Mouse (Mus musculus): ENCODE results near the gene Xpnpep3.

Xpnpep3 gene

DNA sequence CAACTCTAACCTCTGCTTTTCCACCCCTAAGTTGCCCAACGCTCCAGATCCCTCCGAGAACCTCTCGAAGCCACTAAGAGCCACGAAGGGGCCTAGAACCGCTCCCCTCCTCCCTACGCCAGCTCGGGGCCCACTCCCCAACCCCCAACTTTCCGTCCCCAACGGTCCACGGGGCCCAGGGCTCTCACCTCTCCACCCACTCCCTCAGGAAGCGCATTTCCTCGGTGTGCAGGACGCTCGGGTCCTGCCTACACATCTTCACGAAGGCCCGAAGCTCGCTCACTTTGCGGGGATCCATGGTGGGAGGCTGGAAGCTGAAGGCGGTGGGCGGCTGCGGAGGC, 671 bp upstream of the Xpnpep3 start:
- no peak for DNase-seq (ENCODE audit: low spot score in 2 of 2)

DNA sequence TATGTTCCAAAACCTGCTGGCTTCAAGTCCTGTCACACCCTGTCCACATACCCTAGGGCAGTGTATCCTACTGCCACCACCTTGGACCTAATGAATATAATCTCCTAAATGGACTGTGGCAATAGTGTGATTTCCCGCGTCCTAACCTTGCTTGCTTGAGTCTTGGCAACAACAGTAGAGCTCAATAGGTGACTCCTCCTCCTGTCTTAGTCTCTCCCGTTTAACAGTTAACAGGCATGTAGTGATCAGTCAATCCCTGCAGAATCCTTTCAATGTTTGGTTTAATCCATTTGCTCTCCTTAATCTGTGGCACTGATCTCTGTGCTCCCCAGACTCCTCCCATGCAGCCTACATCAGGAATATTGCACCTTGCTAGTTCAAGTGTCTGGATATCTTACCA, 5.1 kb downstream of the Xpnpep3 start:
- DNase-seq (ENCODE audit: low spot score in 2 of 2) = no peak

DNA sequence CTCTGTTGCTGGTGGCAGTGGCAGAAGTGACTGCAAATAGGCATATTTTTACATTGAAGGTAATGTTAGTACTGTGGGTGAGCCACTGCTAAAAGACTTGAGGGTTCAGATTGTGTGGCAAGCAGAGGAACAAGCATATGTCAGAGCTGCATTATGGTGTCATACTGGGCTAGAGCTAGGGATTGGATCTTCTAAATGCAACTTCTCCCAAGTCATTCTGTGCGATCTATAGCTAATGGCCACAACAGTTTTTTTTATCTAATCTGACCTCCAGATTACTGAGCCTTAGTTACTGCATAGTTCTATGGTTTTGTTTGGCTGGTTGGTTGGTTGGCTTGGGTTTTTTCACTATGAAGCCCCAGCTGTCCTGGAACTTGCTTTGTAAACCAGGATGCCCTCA, 8.3 kb downstream of the Xpnpep3 start, which contains the start of gene Dnajb7:
Gene Dnajb7 (minus strand): TSS at position 101 of the 400 bp plus-strand sequence.
- DNase-seq (ENCODE audit: low spot score in 2 of 2) = no peak

DNA sequence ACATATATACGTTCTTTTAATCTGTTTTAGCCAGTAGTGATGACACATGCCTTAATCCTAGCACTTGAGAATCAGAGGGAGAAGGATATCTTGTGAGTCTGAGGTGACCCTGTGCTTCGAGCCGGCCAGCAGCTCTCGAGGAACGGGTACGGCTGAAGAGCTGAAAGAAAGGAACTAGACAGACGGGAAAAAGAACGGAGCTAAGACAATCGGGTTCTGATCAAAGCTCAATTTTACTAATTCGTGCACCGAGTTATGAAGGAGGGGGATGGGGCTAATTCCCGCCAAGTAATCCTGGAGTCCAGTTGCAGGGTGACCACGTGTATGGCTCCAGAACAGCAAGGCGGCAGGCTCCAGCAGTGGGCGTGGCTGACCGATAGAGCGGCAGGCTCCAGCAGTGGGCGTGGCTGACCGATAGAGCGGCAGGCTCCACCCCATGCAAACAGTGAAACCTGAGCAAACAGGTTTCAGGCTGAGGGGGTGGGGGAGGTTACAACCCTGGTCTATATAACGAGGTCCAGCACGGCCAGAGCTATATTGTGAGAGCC, 16.9 kb downstream of the Xpnpep3 start:
- peak; percentile 54 to 58 for DNase-seq (ENCODE audit: low spot score in 2 of 2)

DNA sequence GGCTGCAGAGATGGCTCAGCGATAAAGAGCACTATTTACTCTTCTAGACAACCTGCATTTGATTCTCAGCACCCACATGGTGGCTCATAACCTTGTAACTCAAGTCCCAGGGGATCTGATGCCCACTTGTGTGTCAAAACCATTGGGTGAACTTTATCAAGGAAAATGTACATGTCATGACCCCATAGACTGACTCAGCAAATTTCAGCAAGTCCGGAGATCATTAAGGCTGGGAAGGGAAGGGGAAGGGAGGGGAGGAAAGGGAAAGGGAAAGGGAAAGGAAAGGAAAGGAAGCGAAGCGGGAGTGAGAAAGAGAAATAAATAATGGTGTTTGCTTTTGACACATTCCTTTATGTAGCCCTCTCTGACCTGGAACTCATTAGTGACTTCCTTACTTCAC, 18.1 kb downstream of the Xpnpep3 start:
- DNase-seq (ENCODE audit: low spot score in 2 of 2) = no peak

DNA sequence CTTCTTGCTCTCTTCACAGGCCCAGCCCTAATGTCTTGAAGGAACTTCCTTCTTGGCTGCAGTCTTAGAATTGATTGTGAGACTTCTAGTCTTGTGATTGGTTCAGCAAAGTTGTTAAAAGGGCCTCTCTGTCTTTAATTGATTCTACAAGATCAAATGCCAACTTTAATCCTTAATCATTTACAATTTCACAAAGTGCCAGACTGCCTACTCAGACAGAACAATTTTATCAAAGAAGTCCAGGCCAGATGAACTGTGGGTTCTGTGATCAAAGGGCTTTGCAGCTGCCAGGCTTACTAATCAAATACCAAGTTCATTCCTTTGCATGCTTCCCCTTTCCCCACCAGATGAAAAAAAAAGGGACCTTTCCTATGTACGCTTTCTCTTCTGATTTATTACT, 21.5 kb downstream of the Xpnpep3 start:
- DNase-seq (ENCODE audit: low spot score in 2 of 2) = no peak

DNA sequence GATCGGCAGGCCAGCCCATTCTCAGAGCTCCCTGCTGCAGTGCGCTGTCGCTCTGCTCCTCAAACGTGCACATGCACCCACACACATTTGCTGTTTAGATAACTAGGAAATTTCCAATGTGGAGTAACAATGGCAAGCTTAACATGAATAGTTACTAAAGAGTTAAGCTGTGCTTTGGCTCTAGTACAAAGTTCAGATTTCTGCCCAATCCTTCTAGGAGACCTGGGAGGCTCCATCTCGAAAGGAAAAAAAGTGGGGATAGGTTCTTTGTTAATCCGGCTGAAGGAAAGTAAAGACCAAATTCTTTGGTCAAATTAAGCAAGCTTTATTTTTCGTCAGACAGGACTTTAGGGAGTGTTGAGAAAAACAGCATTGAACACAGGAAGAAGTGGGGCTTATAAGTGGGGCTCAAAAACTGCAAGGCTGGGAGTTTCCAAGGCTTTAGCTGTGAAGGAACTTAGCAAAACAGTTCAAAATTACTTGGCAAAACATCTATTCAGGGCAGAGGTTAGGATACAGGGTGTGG, 22.3 kb downstream of the Xpnpep3 start:
- no peak for DNase-seq (ENCODE audit: low spot score in 2 of 2)

DNA sequence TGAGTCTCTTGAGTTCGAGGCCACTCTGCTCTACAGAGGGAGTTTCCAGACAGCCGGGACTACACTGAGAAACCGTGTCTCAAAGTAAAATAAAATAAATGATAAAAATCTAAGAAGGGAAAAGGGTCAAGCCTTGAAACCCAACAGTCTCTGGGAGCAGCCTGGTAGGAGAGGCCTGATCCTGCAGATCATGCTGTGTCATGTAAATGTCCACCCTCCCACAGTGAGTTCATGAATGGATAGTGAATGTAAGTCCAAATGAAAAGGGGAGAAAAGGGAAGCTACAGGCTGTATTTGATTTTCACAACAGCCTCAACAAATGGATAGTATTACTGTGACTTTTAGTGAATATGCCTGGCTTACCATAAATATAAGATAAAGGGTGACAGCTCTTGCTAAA, 25.4 kb downstream of the Xpnpep3 start:
- DNase-seq (ENCODE audit: low spot score in 2 of 2) = no peak

DNA sequence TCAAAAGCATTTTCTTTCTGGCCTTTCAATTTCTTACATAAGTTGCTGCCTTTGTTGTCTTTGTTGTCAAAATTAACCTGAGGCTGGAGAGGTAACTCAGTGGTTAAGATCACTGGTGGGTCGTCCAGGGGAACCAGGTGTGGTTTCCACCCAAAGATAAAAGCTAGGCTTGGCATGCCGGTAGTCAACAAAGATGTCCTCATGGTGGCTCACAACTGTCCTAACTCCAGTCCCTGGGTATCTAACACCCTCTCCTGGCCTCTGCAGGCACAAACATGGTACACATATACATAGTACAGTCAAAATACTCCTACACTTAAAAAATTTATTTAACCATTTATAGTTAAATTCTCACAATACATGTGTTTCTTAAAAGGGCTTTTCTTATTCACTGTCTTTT, 28.0 kb downstream of the Xpnpep3 start:
- DNase-seq (ENCODE audit: low spot score in 2 of 2) = no peak

DNA sequence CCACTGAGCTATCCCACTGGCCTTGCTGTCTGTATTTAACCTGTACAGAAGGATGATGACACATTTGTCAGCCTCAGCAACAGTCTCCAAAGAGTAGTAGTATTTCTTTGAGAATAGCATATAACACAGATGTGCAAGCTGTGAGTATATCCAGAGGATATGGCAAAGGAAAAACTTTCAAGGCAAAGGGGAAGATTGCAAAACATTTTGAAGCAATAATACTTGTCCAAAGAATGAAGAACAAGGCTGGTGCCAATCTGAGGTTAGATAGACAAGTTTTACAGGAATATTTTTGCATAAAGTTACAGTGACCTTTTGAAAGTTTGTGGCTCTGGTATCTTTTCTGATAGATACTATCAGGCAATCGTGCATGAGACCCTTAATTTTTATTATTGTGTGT, 31.3 kb downstream of the Xpnpep3 start:
- no peak for DNase-seq (ENCODE audit: low spot score in 2 of 2)

DNA sequence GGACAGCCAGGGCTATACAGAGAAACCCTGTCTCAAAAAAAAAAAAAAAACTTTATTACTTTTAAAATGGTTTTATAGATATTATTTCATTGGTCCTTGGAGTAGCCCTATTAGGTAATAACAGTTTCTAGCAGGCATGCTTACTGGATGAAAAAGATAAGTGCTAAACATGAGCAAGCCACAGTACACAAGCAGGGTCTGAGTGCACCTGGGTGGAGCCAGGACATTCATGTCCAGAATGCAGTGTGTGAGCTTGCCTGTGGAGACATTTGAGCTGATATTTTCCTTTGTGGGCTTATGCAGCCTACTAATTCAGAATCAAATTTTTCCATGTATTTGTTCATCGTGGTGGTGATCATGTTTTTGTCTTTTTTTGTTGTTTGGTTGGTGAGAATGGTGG, 38.4 kb downstream of the Xpnpep3 start:
- no peak for DNase-seq (ENCODE audit: low spot score in 2 of 2)

DNA sequence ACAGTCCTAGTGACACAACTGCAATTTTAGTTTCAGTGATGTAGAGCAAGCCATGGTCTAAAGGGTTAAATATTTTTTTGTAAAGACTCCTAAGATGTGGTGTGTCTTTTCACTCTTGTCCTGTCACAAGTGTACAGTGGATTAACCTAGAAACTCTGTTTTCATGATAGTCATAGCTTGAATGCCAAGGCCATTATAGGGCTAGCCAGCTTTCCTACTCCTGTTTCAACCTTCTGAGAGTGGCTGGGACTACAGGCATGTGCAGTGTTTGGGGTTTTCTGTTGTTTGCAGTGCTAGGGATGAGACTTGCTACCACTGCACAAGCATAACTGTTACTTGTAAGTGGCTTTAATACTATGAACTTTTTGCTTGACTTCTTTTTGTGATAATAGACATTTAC, 39.3 kb downstream of the Xpnpep3 start:
- no peak for DNase-seq (ENCODE audit: low spot score in 2 of 2)

DNA sequence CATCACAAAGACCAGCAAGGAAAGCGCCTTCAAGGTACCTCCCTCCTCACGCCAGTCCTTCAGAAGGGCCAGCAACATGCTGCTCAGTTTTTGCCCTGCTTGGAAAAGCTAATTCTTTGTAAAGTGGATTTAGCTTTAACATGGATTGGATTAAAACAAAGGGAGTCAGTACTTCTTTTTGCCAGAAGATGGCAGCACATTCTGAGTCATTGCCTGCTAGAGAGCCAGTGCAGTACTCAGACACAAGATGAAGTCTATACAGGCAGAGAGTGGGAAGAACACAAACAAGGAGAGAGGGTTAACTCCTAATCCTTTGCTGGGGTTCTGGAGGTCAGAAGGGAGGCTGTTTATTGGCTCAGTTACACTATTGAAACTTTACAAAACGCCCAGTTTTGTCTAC, 48.5 kb downstream of the Xpnpep3 start:
- DNase-seq (ENCODE audit: low spot score in 2 of 2) = peak; percentile 52 to 65

DNA sequence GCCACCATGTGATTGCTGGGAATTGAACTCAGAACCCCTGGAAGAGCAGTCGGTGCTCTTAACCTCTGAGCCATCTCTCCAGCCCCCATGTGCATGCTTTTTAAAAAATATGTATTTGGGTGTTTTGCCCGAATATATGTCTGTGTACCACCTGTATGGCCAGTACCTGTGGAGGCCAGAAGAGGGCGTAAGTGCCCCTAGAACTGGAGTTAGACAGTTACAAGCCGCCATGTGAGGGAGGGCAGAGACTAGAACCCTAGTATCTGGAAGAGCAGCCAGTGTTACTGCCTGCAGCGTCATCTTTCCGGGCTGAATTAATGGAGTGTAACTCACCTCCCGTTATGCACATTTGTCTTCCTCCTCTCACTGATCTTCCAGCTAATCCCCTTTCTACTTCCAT, 61.6 kb downstream of the Xpnpep3 start:
- no peak for DNase-seq (ENCODE audit: low spot score in 2 of 2)

DNA sequence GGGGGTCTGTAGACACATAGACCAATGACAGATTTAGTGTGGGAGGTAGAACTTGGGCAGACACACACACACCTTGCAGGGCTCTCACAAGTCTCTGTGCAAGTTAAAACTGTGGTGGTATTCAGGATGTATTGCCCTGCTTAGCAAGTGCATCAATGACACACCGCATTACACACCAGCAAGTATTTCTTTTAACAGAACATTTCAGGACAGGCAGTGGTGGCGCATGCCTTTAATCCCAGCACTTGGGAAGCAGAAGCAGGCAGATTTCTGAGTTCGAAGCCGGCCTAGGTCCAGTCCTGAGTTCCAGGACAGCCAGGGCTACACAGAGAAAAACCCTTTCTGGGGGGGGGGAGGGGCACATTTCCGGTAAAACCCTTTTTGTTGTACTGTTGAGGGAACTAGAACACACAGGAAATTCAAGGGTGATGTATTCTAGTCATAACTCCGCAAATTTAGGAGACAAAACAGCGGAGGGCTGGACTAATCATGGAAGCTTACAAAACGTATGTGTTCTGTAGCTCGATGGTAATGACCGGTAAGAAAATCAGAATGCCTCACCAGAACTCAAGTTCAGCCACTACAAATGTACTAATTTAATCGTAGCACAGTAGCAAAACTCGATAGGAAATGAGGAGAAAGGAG, 65.2 kb downstream of the Xpnpep3 start:
- no peak for DNase-seq (ENCODE audit: low spot score in 2 of 2)

DNA sequence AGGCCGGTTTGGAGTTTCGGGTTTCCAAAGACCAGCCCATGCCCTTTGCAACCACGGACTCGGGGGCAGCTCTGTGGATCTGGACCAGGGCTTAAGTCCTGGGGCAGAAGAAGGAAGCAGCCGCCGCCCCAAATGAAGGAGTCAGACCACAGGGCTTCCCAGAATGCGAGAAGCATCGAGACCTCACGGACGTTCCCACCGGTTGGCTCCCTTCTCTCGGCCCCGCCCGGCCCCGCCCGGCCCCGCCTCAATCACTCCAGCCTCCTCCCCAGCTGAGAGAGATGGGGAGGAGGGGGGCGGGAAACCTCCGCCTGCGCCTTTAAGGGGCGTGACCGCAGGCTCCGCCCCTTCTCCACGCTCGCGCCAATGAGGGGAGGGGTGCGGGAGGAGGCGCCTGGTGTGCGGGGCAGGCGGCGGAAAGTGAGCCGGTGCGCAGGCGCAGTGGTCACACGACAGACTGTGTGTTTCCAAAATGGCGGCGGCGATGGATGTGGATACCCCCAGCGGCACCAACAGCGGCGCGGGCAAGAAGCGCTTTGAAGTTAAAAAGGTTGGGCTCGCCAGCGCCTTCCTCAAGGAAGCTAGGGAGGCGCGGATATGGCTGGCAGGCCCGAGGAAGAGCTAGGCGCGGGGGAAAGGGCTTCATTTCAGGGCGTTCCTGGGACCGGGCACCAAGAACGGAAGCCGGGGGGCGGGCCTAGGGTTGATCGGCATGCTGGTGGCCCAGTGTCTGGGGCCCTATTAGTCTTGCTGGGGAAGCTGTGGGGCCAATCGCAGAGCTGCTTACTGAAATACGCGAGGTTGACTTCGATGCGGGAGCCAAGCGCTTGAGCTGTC, 66.2 kb downstream of the Xpnpep3 start, which contains the start of gene Rbx1:
Gene Rbx1 (plus strand): TSS at position 396 of the 837 bp plus-strand sequence.
- DNase-seq (ENCODE audit: low spot score in 2 of 2) = peak; percentile 99 to 100

DNA sequence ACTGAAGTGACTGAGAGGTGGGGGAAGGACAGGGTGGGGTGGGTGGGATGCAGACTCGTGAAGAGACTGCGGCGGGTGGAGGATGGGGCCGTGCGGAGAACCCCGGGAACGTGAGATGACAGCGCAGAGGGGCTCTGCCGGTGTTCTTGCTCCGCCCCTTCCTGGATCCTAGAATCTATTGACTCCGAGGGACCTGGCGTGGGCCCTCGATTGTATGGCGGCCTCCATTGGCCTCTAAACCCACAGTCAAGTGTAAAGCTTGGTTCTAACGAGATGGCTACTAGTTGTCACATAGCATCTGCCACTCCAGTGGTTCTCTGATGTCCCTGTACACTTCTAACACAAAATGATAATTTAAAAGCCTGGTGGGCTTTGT, 66.8 kb downstream of the Xpnpep3 start:
- no peak for DNase-seq (ENCODE audit: low spot score in 2 of 2)

DNA sequence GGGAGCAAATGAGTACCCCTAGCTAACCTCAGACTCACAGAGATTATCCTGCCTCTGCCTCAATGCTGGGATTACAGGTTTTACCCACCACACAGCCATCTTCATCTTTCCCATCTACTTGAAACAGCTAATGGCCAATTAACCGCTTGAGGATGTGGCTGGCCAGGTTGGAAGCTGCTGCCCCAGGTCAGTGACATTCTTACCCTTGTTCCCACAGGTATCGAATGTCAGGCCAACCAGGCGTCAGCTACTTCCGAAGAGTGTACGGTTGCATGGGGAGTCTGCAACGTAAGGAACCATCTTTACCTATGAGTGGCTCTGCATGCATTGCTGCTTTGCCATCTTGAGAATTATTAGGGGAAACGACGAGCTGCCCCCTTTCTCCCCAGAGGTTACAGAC, 70.8 kb downstream of the Xpnpep3 start:
- DNase-seq (ENCODE audit: low spot score in 2 of 2) = no peak

DNA sequence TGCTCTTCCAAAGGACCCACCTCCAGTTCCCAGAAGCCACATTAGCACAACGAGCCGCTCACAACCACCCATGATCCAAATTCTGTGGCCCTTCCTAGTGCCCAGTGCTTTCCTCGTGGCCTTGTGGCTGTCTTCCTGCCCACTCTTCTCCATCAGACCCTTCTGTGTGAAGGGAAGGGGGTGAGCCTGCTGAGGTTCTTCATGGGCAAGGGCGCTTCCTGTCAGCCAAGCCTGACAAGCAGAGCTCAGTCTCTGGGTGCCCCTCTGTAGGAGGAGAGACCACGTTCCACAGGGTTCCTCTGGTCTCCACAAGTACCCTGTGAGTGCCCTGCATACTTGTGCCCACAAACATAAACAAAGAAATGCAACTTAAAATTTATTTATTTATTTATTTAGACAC, 72.3 kb downstream of the Xpnpep3 start:
- no peak for DNase-seq (ENCODE audit: low spot score in 2 of 2)

DNA sequence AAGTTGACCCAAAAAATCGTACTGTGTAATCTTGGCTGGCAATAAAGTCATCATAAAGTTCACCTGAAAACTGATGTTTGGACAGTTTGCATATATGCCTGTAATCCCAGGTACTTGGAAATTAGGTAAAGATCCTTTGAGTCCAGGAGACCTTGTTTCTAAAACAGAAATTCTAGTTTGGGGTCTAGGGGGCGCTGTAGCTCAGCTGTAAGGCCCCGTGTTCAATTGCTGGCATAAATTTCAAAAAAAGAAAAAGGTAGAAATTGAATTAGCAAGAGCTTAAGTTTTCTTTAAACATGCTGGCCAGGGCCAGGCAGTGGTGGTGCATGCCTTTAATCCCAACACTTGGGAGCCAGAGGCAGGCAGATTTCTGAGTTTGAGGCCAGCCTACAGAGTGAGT, 75.7 kb downstream of the Xpnpep3 start:
- DNase-seq (ENCODE audit: low spot score in 2 of 2) = peak; percentile 38 to 56

DNA sequence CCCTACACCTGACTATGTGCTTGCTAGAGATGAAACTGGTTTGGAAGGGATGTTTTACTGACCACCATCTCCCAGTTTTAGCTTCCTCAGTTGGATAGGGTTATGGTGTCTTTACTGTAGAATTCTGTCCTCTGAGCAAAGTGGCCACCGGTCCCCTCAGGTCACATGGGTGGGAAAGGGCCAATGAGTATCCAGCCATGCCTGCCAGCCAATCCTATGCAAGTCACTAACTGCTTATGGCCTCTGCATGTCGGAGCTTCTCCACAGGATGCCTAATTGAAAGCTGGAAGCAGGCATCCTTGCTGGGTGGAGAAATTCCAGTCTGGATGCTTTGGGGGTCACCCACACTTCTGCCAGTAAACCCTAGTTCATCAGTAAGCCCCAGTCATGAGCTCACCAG, 76.7 kb downstream of the Xpnpep3 start:
- no peak for DNase-seq (ENCODE audit: low spot score in 2 of 2)

DNA sequence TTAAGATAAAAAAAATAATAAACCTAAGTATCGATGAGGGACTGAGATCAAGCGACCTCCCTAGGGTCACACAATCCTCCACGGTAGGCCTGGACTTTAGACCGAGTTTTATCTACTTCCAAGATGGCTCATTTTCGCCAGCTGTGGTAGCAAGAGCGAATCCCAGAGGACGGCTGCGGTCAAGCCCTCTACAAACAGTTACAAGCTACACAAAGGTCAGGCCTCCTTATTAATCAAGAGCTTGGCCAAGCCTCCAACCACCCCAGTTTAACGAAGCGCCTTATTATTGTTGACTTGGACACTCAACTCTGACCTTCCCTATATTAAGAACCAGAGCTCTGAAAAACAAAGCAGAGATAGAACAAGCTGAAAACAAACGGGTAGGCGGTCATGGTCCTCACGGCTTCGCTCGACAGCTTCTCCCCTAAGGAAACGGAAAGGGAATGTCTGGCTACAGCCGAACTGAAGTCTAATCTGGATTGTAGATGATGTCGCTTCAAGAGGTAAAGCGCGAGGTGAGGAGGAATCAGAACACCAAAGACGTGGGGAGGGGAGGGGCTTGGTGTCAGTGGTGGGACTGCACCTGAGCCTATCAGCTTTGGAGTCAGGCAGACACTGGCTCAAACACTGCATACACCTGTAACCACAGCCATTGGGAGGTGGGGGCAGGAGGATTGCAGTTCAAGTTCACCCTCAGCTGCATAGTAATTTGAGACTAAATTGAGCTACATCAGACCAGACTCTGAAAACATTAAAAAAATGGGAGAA, 79.7 kb downstream of the Xpnpep3 start:
- no peak for DNase-seq (ENCODE audit: low spot score in 2 of 2)

All from natural killer cell, adult 2 months (primary cell).